Mouse (Mus musculus): ENCODE data around the gene Ephb2. TPM values are rescaled to one million over a fixed set of nuclear protein-coding genes. Genes with fewer than 3 reads are reported as not detected.

The Ephb2 gene
- polyA plus RNA-seq, 1 experiment = 21.7 TPM

DNA sequence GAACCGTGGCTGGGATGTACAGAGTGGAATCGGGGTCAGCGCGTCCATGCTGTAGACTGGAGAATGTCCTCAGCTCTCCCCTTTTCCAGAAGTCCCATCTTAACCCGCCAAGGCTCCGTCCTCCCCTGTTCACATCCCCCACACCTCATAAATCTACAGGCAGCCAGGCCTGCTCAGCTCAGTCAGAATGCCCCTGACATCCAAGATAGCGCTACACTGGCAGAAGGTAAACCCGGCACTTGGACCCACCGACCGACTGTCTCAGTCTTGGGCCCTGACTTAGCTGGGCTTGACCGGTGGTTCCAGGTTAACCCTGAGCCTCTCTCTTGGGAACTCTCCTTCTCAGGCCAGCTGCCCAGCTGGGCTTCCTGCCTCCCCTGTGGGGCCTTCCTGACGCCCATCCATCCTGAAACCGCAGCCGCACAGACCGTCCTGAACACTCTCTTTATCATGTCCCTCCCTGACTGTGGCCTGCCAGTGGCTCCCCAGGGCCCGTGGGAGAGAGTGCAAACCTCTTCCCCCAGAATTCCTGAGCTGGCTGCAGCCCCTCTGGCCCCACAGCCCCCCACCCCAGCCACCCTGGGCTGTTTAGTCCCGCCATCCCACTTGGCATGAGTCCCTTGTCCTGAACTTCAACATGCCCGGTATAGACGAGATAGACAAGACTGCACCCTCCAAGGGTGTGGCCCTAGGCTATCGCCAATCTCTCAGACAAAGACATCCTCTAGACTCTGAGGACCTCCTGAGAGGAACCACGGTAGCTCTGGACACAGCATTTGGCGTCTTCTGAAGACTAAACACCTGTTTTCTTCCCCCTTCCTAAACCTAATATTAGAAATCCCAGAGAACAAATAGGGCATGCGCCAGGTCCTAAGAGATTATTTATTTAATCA lies 37.9 kb downstream of the Ephb2 start:
- TF ChIP-seq SRF (IDR thresholded peaks at IDR 0.05; ENCODE audit: control insufficient read depth, insufficient read length, low read depth) (no peak), CEBPB (IDR thresholded peaks at IDR 0.05; ENCODE audit: insufficient read depth, poor library complexity, severe bottlenecking) (no peak), USF1 (IDR thresholded peaks at IDR 0.05; ENCODE audit: low read depth) (no peak), E2F4 (IDR thresholded peaks at IDR 0.05; ENCODE audit: insufficient read depth) (no peak), MAX (IDR thresholded peaks at IDR 0.05; ENCODE audit: low read depth) (no peak), POLR2AphosphoS2 (IDR thresholded peaks at IDR 0.05; ENCODE audit: insufficient read length, low read depth) (no peak), MYOD1 (IDR thresholded peaks at IDR 0.05; ENCODE audit: control insufficient read depth in 1 of 3, insufficient read length in 2 of 3, low read depth in 2 of 3) (no peak), POLR2A (IDR thresholded peaks at IDR 0.05; ENCODE audit: insufficient read length, low read depth) (no peak), TCF3 (IDR thresholded peaks at IDR 0.05; ENCODE audit: insufficient read length, low read depth) (no peak), MYOG (IDR thresholded peaks at IDR 0.05; ENCODE audit: control insufficient read depth in 1 of 3, insufficient read depth in 1 of 3, insufficient read length in 2 of 3, low read depth in 2 of 3) (no peak), TCF12 (IDR thresholded peaks at IDR 0.05; ENCODE audit: insufficient read depth, poor library complexity, severe bottlenecking) (no peak), REST (IDR thresholded peaks at IDR 0.05; ENCODE audit: insufficient read depth, insufficient read length) (no peak)
- no peaks in the 10 kb centered on the region for H3K27me3 ChIP-seq (ENCODE audit: control insufficient read depth, insufficient read depth, insufficient read length)
- H3K36me3 ChIP-seq (ENCODE audit: control insufficient read depth, insufficient read depth) = no peaks in the 10 kb centered on the region
- H3K4me3 ChIP-seq = no peak overlapping the region
- H3K79me2 ChIP-seq (ENCODE audit: control insufficient read depth, insufficient read depth) = no peaks in the 10 kb centered on the region
- H3ac ChIP-seq (ENCODE audit: control insufficient read depth, insufficient read length) = no peak overlapping the region
- H3K4me2 ChIP-seq (ENCODE audit: low read depth) = no peak overlapping the region

DNA sequence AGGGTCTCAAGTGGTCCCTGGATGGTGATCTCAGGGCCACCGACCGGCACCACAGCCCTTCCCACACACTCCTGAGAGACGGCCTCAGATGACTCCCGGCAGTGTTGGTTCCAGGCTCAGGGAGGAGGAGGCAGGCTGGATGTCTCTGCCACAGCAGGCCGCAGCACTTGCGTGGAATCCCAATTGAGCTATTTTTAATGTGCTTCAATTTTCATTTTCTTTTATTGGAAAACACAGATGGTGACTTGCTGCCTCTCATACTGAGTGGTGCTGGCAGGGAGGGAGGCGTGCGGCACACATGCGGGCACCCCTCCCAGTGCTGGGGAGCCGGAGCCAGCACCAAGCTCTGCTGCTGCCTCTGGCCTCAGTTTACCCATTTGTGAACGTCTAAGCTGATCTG lies 42.5 kb downstream of the Ephb2 start:
- TF ChIP-seq MAX (IDR thresholded peaks at IDR 0.05; ENCODE audit: low read depth) (no peak), MYOG (IDR thresholded peaks at IDR 0.05; ENCODE audit: control insufficient read depth in 1 of 3, insufficient read depth in 1 of 3, insufficient read length in 2 of 3, low read depth in 2 of 3) (no peak), SRF (IDR thresholded peaks at IDR 0.05; ENCODE audit: control insufficient read depth, insufficient read length, low read depth) (no peak)
- Histone ChIP-seq H3K4me3 (no peak overlapping the region), H3K4me2 (ENCODE audit: low read depth) (no peak overlapping the region), H3K36me3 (ENCODE audit: control insufficient read depth, insufficient read depth) (no peaks in the 10 kb centered on the region), H3K27me3 (ENCODE audit: control insufficient read depth, insufficient read depth, insufficient read length) (no peaks in the 10 kb centered on the region), H3ac (ENCODE audit: control insufficient read depth, insufficient read length) (no peak overlapping the region), H3K79me2 (ENCODE audit: control insufficient read depth, insufficient read depth) (no peaks in the 10 kb centered on the region)

- Histone ChIP-seq H3ac (ENCODE audit: control insufficient read depth, insufficient read length) (no peak overlapping the region), H3K27me3 (ENCODE audit: control insufficient read depth, insufficient read depth, insufficient read length) (no peaks in the 10 kb centered on the region), H3K4me2 (ENCODE audit: low read depth) (no peak overlapping the region), H3K4me3 (no peak overlapping the region), H3K36me3 (ENCODE audit: control insufficient read depth, insufficient read depth) (no peaks in the 10 kb centered on the region), H3K79me2 (ENCODE audit: control insufficient read depth, insufficient read depth) (no peaks in the 10 kb centered on the region)
- TF ChIP-seq TCF12 (IDR thresholded peaks at IDR 0.05; ENCODE audit: insufficient read depth, poor library complexity, severe bottlenecking) (no peak), REST (IDR thresholded peaks at IDR 0.05; ENCODE audit: insufficient read depth, insufficient read length) (no peak), POLR2A (IDR thresholded peaks at IDR 0.05; ENCODE audit: insufficient read length, low read depth) (no peak), E2F4 (IDR thresholded peaks at IDR 0.05; ENCODE audit: insufficient read depth) (no peak), POLR2AphosphoS2 (IDR thresholded peaks at IDR 0.05; ENCODE audit: insufficient read length, low read depth) (no peak), SRF (IDR thresholded peaks at IDR 0.05; ENCODE audit: control insufficient read depth, insufficient read length, low read depth) (no peak), CEBPB (IDR thresholded peaks at IDR 0.05; ENCODE audit: insufficient read depth, poor library complexity, severe bottlenecking) (no peak), TCF3 (IDR thresholded peaks at IDR 0.05; ENCODE audit: insufficient read length, low read depth) (no peak), MYOG (IDR thresholded peaks at IDR 0.05; ENCODE audit: control insufficient read depth in 1 of 3, insufficient read depth in 1 of 3, insufficient read length in 2 of 3, low read depth in 2 of 3) (no peak), MAX (IDR thresholded peaks at IDR 0.05; ENCODE audit: low read depth) (no peak), MYOD1 (IDR thresholded peaks at IDR 0.05; ENCODE audit: control insufficient read depth in 1 of 3, insufficient read length in 2 of 3, low read depth in 2 of 3) (no peak), USF1 (IDR thresholded peaks at IDR 0.05; ENCODE audit: low read depth) (no peak)
Observed at GRCm38 (mm10) chr4:136789821-136790220, 46.0 kb downstream of the Ephb2 start.

GRCm38 (mm10) chr4:136787357-136787756 lies 48.4 kb downstream of the Ephb2 start:
- Histone ChIP-seq H3K79me2 (ENCODE audit: control insufficient read depth, insufficient read depth) (no peaks in the 10 kb centered on the region), H3K27me3 (ENCODE audit: control insufficient read depth, insufficient read depth, insufficient read length) (no peaks in the 10 kb centered on the region), H3K4me3 (no peak overlapping the region), H3ac (ENCODE audit: control insufficient read depth, insufficient read length) (no peak overlapping the region), H3K4me2 (ENCODE audit: low read depth) (no peak overlapping the region), H3K36me3 (ENCODE audit: control insufficient read depth, insufficient read depth) (no peaks in the 10 kb centered on the region)
- TF ChIP-seq TCF12 (IDR thresholded peaks at IDR 0.05; ENCODE audit: insufficient read depth, poor library complexity, severe bottlenecking) (no peak), TCF3 (IDR thresholded peaks at IDR 0.05; ENCODE audit: insufficient read length, low read depth) (no peak), SRF (IDR thresholded peaks at IDR 0.05; ENCODE audit: control insufficient read depth, insufficient read length, low read depth) (no peak), USF1 (IDR thresholded peaks at IDR 0.05; ENCODE audit: low read depth) (no peak), MYOG (IDR thresholded peaks at IDR 0.05; ENCODE audit: control insufficient read depth in 1 of 3, insufficient read depth in 1 of 3, insufficient read length in 2 of 3, low read depth in 2 of 3) (no peak), E2F4 (IDR thresholded peaks at IDR 0.05; ENCODE audit: insufficient read depth) (no peak), CEBPB (IDR thresholded peaks at IDR 0.05; ENCODE audit: insufficient read depth, poor library complexity, severe bottlenecking) (no peak), POLR2A (IDR thresholded peaks at IDR 0.05; ENCODE audit: insufficient read length, low read depth) (no peak), POLR2AphosphoS2 (IDR thresholded peaks at IDR 0.05; ENCODE audit: insufficient read length, low read depth) (no peak), MYOD1 (IDR thresholded peaks at IDR 0.05; ENCODE audit: control insufficient read depth in 1 of 3, insufficient read length in 2 of 3, low read depth in 2 of 3) (no peak), MAX (IDR thresholded peaks at IDR 0.05; ENCODE audit: low read depth) (no peak), REST (IDR thresholded peaks at IDR 0.05; ENCODE audit: insufficient read depth, insufficient read length) (no peak)

All from myocyte (in vitro differentiated cells).